Mouse (Mus musculus) midbrain, embryonic 12.5 days (tissue): ENCODE measurements at regions not wholly inside any gene's neighbourhood (a gene's known extent, or its start where the extent isn't known, plus 50 kb on each side); places are given as distances from the start of the nearest gene placed in this dataset.

Source experiments
- ATAC-seq: fragments of 200-750 bp; cut with Nextera tagmentation; 2 replicates; pipeline ENCODE4 v1.8.0; 2017; ENCODE audit warnings: low read depth, moderate TSS enrichment, moderate library complexity; ENCODE audit not compliant: low FRiP score
- H3K27ac ChIP-seq: fragments of 300-500 bp; sonication (generic); replicated peaks from 2 replicates; pipeline ENCODE4 v1.5.1; 2016; ENCODE audit warnings: mild to moderate bottlenecking
- H3K27me3 ChIP-seq: fragments of 300-500 bp; sonication (generic); 2 replicates; pipeline ENCODE4 v1.6.1; 2016; ENCODE audit warnings: mild to moderate bottlenecking
- H3K36me3 ChIP-seq: fragments of 300-500 bp; sonication (generic); 2 replicates; pipeline ENCODE4 v1.6.1; 2016
- H3K4me1 ChIP-seq: fragments of 300-500 bp; sonication (generic); 2 replicates; pipeline ENCODE4 v1.6.1; 2016
- H3K4me2 ChIP-seq: fragments of 300-500 bp; sonication (generic); replicated peaks from 2 replicates; pipeline ENCODE4 v1.6.1; 2016; ENCODE audit warnings: mild to moderate bottlenecking, moderate library complexity
- H3K4me3 ChIP-seq: fragments of 300-500 bp; sonication (generic); 2 replicates; pipeline ENCODE4 v1.5.1; 2016; ENCODE audit warnings: mild to moderate bottlenecking
- H3K9ac ChIP-seq: fragments of 300-500 bp; sonication (generic); replicated peaks from 2 replicates; pipeline ENCODE4 v1.6.1; 2016; ENCODE audit warnings: mild to moderate bottlenecking, moderate library complexity
- H3K9me3 ChIP-seq: fragments of 300-500 bp; sonication (generic); 2 replicates; pipeline ENCODE4 v1.6.1; 2016; ENCODE audit warnings: mild to moderate bottlenecking
- WGBS: fragments of 180-500 bp; shearing (Covaris S2); methylation state at CpG from one replicate; pipeline ENCODE4 v1.1.7; 2016; 5-methylcytosine and 5-hydroxymethylcytosine counted together

GRCm38 (mm10) chr14:48019331-48019730, 101.3 kb upstream of the Peli2 start:
- H3K4me1 ChIP-seq = no peaks in the 10 kb centered on the region
- H3K9ac ChIP-seq = no peak overlapping the region
- H3K27ac ChIP-seq = no peak overlapping the region
- WGBS = 84% methylated on average over 5 of the region's 5 CpGs
- no peak overlapping the region for H3K4me3 ChIP-seq
- no peaks in the 10 kb centered on the region for H3K9me3 ChIP-seq
- H3K4me2 ChIP-seq = no peak overlapping the region
- H3K27me3 ChIP-seq = no peaks in the 10 kb centered on the region
- no peak for ATAC-seq
- H3K36me3 ChIP-seq = no peaks in the 10 kb centered on the region

GRCm38 (mm10) chr14:48022271-48022670, 98.4 kb upstream of the Peli2 start:
- 87% methylated on average over 4 of the region's 4 CpGs for WGBS
- Histone ChIP-seq H3K27me3 (no peaks in the 10 kb centered on the region), H3K9me3 (0 out of 2 replicates have a peak, but pooled peaks cover 4% of the 10 kb centered on the region), H3K4me2 (no peak overlapping the region), H3K9ac (no peak overlapping the region), H3K36me3 (no peaks in the 10 kb centered on the region), H3K4me3 (no peak overlapping the region), H3K27ac (no peak overlapping the region), H3K4me1 (no peaks in the 10 kb centered on the region)
- ATAC-seq = no peak

- WGBS = 89% methylated on average over 8 of the region's 8 CpGs
These were observed 96.5 kb upstream of the Peli2 start for GRCm38 (mm10) chr14:48024051-48024693.

GRCm38 (mm10) chr14:48039286-48039790, 81.3 kb upstream of the Peli2 start:
- Histone ChIP-seq H3K9ac (no peak overlapping the region), H3K27ac (no peak overlapping the region), H3K4me3 (no peak overlapping the region), H3K4me1 (no peaks in the 10 kb centered on the region; the same call in 1 of the 2 replicates), H3K27me3 (no peaks in the 10 kb centered on the region), H3K4me2 (no peak overlapping the region), H3K9me3 (no peaks in the 10 kb centered on the region), H3K36me3 (no peaks in the 10 kb centered on the region)
- 86% methylated on average over 4 of the region's 4 CpGs for WGBS
- no peak for ATAC-seq

More at GRCm38 (mm10) chr14:48024051-48024693, 96.5 kb upstream of the Peli2 start:
- Histone ChIP-seq H3K4me1 (no peaks in the 10 kb centered on the region), H3K4me3 (no peak overlapping the region), H3K9ac (no peak overlapping the region), H3K4me2 (no peak overlapping the region), H3K36me3 (no peaks in the 10 kb centered on the region), H3K27ac (no peak overlapping the region), H3K9me3 (0 out of 2 replicates have a peak, but pooled peaks cover 4% of the 10 kb centered on the region), H3K27me3 (no peaks in the 10 kb centered on the region)
- no peak for ATAC-seq

GRCm38 (mm10) chr14:48046094-48046493, 74.5 kb upstream of the Peli2 start:
- no peak overlapping the region for H3K4me2 ChIP-seq
- 78% methylated on average over 9 of the region's 9 CpGs for WGBS

GRCm38 (mm10) chr14:48046831-48047230, 73.8 kb upstream of the Peli2 start:
- Histone ChIP-seq H3K9ac (no peak overlapping the region), H3K9me3 (no peaks in the 10 kb centered on the region), H3K4me3 (no peak overlapping the region), H3K4me1 (no peaks in the 10 kb centered on the region), H3K27me3 (no peaks in the 10 kb centered on the region), H3K4me2 (no peak overlapping the region), H3K27ac (no peak overlapping the region), H3K36me3 (no peaks in the 10 kb centered on the region)
- no peak for ATAC-seq
- 84% methylated on average over 1 of the region's 1 CpGs for WGBS

More at GRCm38 (mm10) chr14:48046094-48046493, 74.5 kb upstream of the Peli2 start:
- no peak overlapping the region for H3K4me3 ChIP-seq
- ATAC-seq = no peak
- no peaks in the 10 kb centered on the region for H3K9me3 ChIP-seq
- H3K27me3 ChIP-seq = no peaks in the 10 kb centered on the region
- no peak overlapping the region for H3K27ac ChIP-seq
- H3K36me3 ChIP-seq = no peaks in the 10 kb centered on the region
- no peak overlapping the region for H3K9ac ChIP-seq
- no peaks in the 10 kb centered on the region for H3K4me1 ChIP-seq

- Histone ChIP-seq H3K9me3 (no peaks in the 10 kb centered on the region), H3K27ac (no peak overlapping the region)
- WGBS = 90% methylated on average over 5 of the region's 5 CpGs
These were observed 70.7 kb upstream of the Peli2 start for GRCm38 (mm10) chr14:48049698-48050459.

GRCm38 (mm10) chr14:48050460-48050760, 70.2 kb upstream of the Peli2 start:
- Histone ChIP-seq H3K4me3 (no peak overlapping the region), H3K4me2 (no peak overlapping the region), H3K27ac (no peak overlapping the region), H3K4me1 (0 out of 2 replicates have a peak, but pooled peaks cover 3% of the 10 kb centered on the region), H3K9ac (no peak overlapping the region), H3K36me3 (no peaks in the 10 kb centered on the region), H3K27me3 (no peaks in the 10 kb centered on the region), H3K9me3 (no peaks in the 10 kb centered on the region)
- 94% methylated on average over 2 of the region's 2 CpGs for WGBS
- no peak for ATAC-seq

More at GRCm38 (mm10) chr14:48049698-48050459, 70.7 kb upstream of the Peli2 start:
- no peak for ATAC-seq
- no peaks in the 10 kb centered on the region for H3K27me3 ChIP-seq
- H3K4me3 ChIP-seq = no peak overlapping the region
- no peaks in the 10 kb centered on the region for H3K36me3 ChIP-seq
- H3K9ac ChIP-seq = no peak overlapping the region
- no peak overlapping the region for H3K4me2 ChIP-seq
- H3K4me1 ChIP-seq = 0 out of 2 replicates have a peak, but pooled peaks cover 3% of the 10 kb centered on the region

GRCm38 (mm10) chr14:48051971-48052370, 68.7 kb upstream of the Peli2 start:
- no peaks in the 10 kb centered on the region for H3K36me3 ChIP-seq
- 54% methylated on average over 3 of the region's 3 CpGs for whole genome bisulfite sequencing
- H3K27me3 ChIP-seq = no peaks in the 10 kb centered on the region
- H3K27ac ChIP-seq = no peak overlapping the region
- H3K9ac ChIP-seq = no peak overlapping the region
- H3K4me3 ChIP-seq = no peak overlapping the region
- H3K9me3 ChIP-seq = no peaks in the 10 kb centered on the region
- H3K4me2 ChIP-seq = no peak overlapping the region
- H3K4me1 ChIP-seq = 0 out of 2 replicates have a peak, but pooled peaks cover 3% of the 10 kb centered on the region
- ATAC-seq = no peak

- no peaks in the 10 kb centered on the region for H3K27me3 ChIP-seq
- no peak overlapping the region for H3K4me3 ChIP-seq
- H3K4me2 ChIP-seq = no peak overlapping the region
- 0 out of 2 replicates have a peak, but pooled peaks cover 3% of the 10 kb centered on the region for H3K4me1 ChIP-seq
- no peaks in the 10 kb centered on the region for H3K36me3 ChIP-seq
- no peak for ATAC-seq
- H3K9me3 ChIP-seq = no peaks in the 10 kb centered on the region
- WGBS = 27% methylated on average over 7 of the region's 7 CpGs
- H3K9ac ChIP-seq = no peak overlapping the region
- H3K27ac ChIP-seq = no peak overlapping the region
These were observed 68.2 kb upstream of the Peli2 start for GRCm38 (mm10) chr14:48052405-48052804.

- no peak overlapping the region for H3K9ac ChIP-seq
- WGBS = 82% methylated on average over 4 of the region's 4 CpGs
- H3K4me2 ChIP-seq = no peak overlapping the region
- no peak overlapping the region for H3K27ac ChIP-seq
- no peaks in the 10 kb centered on the region for H3K36me3 ChIP-seq
- no peak overlapping the region for H3K4me3 ChIP-seq
- H3K4me1 ChIP-seq = 0 out of 2 replicates have a peak, but pooled peaks cover 3% of the 10 kb centered on the region
- ATAC-seq = no peak
- H3K9me3 ChIP-seq = no peaks in the 10 kb centered on the region
- H3K27me3 ChIP-seq = no peaks in the 10 kb centered on the region
These were observed 67.5 kb upstream of the Peli2 start for GRCm38 (mm10) chr14:48053151-48053550.

GRCm38 (mm10) chr14:48054719-48055118, 65.9 kb upstream of the Peli2 start:
- WGBS = 75% methylated on average over 3 of the region's 3 CpGs
- H3K4me1 ChIP-seq = peaks cover 3% of the 10 kb centered on the region; the same call in 1 of the 2 replicates
- H3K4me3 ChIP-seq = no peak overlapping the region
- no peak overlapping the region for H3K4me2 ChIP-seq
- H3K27me3 ChIP-seq = no peaks in the 10 kb centered on the region
- H3K9me3 ChIP-seq = no peaks in the 10 kb centered on the region
- no peak overlapping the region for H3K27ac ChIP-seq
- H3K36me3 ChIP-seq = no peaks in the 10 kb centered on the region
- ATAC-seq = no peak
- no peak overlapping the region for H3K9ac ChIP-seq
